Mouse (Mus musculus) heart, adult 18-20 months (tissue): ENCODE results near the gene Arhgap15. TPM values are rescaled to one million over a fixed set of nuclear protein-coding genes. Genes with fewer than 3 reads are reported as not detected.

Experiments
- DNase-seq, 2 experiments: peaks; one replicate each; pipeline ENCODE4 v3.0.0; 2021 to 2022; ENCODE audit warnings: mixed read lengths in 1 of 2
- total RNA-seq, 2 experiments: library from RNA; stranded (reverse); gene quantifications; 2 replicates each; pipeline ENCODE4 v1.2.3; 2021

Gene Arhgap15
- total RNA-seq, 2 experiments from 2014 or later: 0.62 to 2.1 TPM

DNA sequence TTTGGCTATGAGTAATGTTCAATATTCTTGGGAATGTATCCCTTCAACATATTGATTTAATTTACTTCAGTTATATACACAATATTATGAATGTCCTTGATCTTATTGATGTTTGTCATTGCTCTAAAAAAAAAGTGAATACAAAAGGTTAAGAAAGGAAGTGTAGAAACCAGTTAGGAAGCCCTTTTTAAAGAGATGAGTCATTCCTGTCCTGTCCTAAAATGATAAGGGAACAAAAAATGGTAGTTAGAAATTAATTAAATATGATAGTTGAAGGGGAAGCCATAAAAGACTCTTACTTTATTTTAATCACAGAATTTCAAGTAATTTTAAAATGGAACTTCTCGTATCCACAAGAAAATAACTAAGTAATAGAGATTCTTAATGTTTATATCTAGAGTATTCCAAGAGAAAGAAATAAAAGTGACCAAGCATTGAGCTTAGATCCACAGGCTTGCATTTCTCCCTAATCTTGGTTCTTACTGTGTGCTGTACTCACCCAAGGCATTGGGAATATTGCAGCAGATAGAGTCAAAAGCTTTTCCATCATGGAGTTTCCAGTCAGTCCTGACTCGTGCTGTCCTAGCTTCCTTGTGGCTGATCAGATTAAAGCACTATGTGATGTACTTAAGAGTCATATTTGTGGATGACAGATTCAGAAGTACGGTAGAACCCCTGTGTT lies 291.0 kb downstream of the Arhgap15 start:
- no peak for DNase-seq

DNA sequence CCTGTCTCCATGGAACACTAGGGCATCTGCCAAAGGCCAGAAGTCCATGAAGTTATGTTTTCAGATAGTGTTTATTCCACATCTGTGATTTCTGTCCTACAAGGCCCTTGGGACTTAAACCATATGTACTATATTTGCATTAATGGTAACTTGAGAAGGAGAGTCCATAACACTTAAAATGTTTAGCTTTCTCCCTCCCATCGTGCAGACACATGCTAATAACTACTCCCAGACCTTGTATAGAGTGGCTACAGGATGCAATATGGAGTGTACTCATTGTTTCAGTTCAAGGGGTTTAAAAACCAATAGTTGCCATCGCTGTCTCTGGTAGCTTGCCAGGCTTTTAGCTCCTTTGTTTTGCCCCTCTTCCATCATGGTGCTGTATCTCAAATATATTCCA lies 295.5 kb downstream of the Arhgap15 start:
- no peak for DNase-seq

DNA sequence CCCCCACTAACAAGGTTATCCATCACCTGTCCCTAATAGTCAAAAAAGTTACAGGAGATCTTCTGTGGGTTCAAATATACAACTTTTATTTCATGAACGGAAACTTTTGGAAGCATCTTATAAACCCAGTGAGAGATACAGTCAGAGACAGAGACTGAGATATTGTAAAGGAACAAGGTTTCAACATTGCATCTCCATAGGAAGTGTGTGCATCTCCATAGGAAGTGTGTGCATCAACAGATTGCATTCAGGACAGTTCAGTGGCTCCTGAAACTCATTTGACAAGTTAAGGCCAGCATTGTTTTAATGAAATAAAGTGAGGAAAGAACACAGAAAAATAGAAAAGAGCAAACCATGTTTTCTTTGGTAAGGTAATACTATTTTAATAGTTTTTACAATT lies 296.0 kb downstream of the Arhgap15 start:
- no peak for DNase-seq

DNA sequence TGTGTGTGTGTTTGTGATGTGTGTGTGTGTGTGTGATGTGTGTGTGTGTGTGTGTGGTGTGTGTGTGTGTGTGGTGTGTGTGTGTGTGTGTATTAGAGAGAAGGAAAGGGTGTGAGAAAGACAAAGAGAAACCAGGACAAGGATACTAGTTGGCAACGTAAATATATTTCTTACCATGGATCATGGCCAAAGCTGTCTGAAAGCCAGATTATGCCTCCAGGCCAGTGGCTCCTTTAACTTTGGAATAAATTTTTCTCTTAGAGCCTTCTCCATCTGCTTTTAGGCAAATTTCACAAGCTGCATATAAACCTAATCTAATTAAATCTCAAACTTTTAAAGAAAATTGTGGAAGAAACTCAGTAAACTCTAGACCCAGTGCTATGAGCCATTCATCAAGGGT lies 296.6 kb downstream of the Arhgap15 start:
- DNase-seq: no peak

DNA sequence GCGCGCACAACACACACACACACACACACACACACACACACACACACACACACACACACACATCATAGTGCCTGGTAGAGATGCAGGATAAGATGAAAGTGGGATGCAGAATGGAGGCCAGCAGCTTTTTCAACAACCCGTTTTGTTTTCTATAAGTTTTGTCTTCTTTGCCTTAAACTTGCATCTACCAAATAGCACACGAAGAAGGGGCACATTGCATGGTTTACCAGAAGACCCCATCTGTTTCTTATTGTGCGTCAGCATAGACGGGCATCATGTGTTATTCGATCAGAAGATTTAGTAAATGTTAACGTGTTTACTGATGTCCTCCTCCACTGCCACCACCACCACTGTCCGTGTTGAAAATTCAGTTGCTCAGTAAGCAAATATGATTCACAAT lies 311.7 kb downstream of the Arhgap15 start:
- DNase-seq: no peak

DNA sequence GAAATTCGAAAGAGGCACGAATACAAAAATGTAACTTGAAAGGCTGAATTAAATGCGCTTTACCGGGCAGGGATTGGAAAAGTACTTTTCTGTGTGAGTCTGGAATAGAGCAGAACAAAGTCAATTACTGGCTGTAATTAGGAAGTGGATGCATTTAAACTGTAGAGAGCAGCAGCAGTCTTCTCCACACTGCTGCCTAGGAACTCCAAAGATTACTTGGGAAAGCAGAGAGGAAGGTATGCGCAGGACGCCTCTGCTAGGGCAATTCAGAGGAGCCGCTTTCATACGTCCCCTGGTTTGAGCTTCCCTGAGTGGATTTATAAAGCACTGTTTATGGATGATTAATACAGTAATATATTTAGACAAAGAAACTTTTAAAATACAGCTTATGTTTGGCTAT lies 312.1 kb downstream of the Arhgap15 start:
- no peak for DNase-seq

DNA sequence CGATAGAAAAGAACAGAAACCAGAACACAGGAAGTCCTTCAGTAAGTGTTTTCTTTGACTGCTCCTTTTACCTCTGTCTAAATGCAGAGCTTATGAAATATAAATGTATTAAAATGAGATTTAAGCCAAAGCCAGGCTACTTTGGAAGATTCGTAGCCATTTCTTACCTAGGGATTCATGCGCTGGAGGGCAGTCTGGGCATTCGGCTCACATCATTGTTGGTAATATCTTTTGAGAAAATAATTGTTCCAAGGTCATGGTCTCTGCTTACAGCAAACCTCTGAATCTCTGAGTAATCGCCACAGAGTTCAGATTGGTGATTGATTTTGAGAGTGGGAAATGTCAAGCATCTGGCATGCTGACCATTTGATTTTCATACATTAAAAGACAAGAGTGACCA lies 316.4 kb downstream of the Arhgap15 start:
- no peak for DNase-seq

DNA sequence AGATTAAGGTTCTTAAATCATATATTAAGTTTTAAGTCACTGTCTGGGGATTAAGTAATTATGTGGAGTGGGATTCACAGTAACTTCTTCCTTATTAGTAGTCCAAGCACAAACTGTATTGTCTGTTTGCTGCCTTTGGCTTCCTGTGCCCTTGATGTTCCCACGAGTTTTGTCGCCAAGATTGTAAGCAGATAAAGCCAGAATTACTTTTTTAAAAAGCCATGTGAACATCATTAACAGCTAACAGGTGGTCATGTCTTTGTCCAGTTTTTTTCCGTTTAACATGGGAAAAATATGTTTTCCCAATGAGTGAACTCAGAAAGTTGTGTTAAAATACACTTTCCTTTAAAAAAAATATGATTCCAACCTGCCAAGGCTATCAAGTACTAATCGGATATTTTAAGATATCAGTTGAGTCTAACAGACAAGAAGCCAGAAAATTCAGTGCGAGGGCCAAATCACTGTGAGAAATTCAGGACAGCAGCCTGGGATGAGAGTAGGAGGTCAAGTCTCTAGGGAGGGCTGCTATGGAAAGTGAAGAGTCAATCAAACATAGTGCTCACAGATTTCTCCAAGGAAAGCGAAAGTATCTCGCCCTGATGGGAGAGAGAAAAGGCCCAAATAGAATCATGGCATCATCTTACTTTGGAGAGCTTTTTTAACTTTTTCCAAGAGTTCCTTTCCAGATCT lies 319.7 kb downstream of the Arhgap15 start:
- DNase-seq: peak; percentile 55 to 70

DNA sequence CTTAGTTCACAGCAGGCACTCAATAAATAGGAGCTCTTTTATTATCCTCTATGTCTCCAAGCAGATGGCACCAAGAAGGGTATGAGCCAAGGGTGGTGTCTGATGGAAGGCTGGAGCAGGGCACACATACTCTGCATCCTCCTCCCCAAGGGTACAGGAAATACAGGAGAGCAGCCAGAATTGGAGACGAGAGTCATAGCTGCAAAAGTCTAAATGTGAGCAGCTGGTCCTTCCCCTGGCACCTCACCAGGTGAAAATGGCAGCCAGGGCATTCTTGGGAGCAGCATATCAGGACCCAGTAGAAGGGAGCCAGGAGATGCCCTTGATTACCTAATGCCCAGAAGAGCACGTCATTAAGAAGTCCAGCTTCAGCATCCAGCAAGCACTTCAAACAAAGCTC lies 320.3 kb downstream of the Arhgap15 start:
- DNase-seq: peak in 1 of 2 experiments; percentile 10

DNA sequence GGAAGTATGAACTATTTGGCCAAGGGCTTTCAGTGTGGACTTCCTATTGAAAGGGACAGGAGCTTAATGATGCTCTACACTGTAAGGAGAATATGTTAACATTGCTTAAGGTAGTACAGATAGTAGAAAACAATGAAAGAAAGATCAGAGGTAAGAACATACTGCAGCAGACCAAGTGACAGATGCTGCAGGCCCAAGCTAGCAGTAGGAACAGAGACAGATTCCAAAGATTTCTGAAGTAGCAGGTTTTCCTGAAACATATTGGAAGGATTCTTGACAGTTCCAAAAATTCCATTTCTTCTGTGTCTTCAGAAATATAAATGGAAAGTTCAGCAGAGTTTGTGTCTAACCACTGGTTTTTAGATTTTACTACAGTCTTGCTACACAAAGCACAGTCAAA lies 327.9 kb downstream of the Arhgap15 start:
- no peak for DNase-seq

DNA sequence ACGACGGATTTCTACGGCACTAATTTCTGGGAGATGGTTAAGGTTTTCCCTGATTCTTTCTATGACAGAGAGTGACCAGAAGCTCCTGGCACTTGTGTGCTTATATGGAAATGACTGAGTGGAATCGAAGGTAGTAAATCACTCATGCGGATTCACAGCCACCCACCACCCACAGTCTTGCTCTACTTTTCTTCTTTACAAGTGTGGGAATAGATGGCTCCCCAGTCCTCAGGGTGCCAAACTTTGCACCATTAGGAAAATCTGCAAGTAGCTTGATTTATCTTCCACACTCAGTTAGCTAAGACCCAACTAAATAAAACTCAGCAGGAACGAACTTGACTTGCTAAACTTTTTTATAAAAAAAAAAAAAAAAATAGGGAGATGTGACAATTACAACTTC lies 331.9 kb downstream of the Arhgap15 start:
- DNase-seq: no peak

DNA sequence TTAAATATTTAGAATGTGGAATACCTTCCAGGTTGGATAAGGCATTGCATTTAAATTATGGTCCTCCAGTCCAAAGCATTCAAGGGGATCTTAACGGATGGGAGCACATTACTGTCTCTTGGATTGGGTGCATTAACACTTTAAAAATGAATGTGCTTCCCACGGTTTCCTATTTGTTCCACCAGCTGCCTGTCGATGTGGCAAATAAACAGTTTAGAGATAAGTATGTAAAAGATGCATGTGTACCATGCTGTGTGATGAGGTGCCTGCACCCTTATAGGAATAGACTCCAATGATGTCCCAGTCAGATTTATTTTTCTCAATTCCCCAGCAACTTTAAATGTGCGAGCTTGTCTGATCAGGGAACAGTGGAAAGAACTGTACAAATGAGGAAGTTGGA lies 332.6 kb downstream of the Arhgap15 start:
- DNase-seq: no peak

DNA sequence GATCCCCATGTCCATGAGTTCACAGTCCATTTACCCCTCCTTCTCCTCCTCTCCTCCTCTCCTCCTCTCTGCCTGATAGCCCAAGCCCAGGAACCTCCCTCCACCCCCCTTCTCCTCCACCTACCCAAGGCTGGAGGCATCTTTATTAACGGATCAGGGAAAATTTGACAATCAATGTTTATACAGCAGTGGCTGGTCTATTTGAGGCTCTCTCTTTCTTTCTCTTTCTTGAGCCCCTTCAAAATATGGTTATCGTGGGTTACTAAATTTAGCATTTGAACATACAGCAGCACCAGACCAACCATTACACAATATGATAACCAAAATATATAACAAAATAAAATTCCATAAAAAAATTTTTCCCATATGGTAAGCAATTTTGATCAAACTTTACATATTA lies 335.8 kb downstream of the Arhgap15 start:
- no peak for DNase-seq

DNA sequence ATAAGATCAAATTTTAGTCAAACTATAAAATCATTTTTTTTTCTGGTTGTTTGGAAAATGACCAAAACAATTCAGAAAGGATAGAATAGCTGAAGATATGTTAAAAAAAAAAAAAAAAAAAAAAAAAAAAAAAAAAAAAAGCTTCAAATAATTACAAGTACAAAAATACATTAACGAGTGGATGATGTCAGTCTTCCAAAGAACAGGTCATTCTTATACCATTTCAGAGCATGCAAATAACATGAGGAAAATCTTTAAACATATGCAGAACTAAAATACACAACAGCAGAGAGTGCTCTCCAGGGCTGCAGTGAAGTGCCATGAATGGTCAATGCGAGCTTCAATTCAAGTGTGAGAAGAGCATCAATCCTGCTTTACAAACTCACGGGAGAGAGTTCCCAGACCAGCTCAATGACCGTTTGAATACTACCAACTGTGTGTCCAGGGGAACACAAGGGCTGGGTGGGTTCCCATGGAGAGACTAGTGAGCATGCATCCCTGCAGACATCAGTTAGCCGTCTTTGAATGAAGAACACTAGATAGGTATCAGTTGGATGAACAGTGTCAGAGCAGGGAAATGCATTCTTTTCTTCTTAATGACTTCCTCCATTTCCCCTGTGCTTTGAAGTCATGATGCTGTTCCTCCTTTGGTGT lies 337.9 kb downstream of the Arhgap15 start:
- no peak for DNase-seq

DNA sequence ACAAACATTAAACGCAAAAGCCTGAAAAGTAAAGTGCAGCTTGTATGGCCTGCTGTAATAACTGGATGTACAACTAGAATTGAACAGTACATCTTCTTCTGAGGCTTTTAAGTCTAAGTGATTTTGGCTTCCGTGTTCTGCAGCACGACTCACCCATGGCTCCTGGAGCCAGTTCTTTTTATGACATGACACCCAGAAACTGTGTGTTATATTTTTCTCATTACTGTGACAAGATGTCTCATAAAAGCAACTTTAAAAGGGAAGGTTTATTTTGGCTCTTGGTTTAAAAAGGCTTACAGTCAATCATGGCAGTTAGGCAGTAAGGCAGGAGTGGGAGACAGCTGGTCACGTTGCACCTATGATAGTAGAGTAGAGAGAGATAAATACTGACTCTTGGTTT lies 349.9 kb downstream of the Arhgap15 start:
- DNase-seq: no peak

DNA sequence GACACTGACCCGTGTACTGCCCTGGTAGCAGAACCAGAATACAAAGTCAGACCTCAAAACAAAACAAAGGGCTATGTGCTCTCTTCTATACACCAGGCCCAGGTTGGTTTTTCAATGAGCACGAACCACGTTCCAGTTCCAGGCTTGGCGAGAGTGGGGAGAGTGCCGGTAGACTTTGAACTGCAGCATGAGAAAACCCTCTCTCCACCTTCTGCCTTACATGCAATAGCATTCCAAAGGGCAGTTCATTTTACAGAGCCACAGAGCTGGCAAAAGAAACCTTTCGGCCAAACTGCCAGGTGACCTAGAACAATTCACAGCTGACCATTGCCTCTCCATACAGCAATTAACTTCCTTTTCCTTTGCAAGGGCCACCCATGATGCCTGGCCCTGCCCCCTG lies 353.7 kb downstream of the Arhgap15 start:
- no peak for DNase-seq

DNA sequence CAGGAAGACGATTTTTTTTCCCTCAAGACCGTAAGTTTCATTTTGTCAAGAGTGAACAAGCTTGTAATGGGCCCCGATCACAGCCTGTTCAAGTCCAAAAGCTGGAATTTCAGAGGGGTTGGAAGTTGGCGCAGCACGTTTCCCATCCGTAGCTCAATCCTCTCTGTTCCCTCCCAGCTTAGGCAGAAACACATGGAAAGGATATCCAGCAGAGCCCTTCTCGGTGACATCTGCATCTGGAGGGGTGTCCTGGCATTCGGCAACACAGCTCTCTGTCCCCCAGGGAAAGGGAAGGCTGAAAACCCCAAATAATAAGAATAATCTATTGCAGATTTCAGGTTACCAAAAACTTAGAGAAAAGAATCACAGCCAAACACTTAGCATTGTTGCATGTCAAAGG lies 354.7 kb downstream of the Arhgap15 start:
- DNase-seq: peak; percentile 16 to 19

DNA sequence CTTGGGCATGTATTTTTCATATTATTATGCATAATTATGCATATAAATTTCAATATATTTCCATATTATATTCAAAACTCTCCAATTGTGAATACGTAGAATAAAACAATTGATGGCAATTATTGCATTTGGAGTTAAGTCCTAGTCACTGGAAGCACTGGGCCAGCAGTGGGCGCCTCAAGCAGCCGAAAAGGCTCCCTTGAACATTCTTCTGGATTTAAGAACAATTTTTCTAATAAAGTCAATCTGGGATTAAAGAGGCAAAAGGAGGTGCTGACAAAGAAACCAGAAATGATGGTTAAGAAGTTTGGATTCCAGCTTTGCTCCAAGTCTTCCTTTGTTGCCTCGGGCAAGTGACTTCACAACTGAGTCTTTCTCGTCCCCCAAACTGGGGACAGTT lies 355.1 kb downstream of the Arhgap15 start:
- peak; percentile 35 to 43 for DNase-seq

DNA sequence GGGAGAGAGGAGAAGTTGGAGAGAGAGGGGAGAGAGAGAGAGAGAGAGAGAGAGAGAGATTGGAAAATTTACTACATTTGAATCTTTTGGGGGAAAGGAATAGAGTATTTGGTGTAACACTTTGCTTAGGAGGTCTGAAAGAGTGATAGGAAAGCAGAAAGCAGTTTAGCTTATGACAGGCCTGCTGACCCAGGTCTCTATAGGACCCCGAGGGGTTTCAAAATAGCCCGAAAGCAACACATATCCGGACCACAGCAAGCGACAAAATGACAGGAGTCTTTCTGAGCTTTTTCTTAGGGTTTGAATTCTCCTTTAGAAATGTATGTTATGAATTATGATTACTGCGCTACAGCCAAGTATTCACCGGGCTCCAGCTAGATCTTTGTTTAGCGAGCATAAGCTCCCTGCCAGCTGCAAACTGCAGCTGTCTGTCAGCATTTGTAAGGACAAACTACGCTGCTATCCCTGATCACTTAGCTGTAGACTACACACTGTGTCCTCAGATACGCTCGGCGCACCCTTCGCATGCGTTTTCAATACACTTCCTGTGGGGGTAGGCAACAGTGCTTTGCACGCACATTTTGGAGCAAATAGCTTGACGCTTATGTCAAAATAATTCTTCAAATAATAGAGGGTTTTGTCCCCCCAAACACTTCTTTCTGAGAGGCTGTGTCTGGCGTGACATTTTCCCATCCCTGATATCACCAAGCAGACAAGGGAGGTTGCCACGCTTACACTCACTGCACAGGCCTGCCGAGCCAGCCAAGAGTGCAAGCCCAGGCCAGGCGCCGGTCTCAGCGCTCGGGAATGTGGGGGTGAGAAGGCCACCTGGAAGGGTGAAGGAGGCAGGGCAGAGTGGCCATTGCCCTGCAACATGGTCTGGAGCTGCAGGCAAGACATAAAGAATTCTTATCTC lies 355.9 kb downstream of the Arhgap15 start:
- DNase-seq: peak; percentile 65

DNA sequence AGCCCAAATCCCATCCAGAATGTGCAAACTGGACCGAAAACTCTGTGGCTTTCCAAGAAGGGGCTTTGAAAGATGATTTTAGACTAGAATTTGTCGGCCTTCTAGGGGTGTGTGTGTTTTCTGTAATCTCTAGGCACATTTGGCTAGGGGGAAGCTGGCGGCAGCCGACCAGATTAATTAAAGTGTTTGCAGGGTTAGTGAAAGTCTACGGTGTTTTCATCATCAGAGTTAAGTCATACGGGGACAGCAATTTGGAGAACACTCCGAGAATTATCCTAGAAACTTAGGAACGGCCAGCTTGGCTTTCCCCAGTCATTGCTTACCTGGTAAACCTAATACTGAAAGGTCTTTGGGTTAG lies 356.6 kb downstream of the Arhgap15 start:
- peak in 1 of 2 experiments; percentile 56 for DNase-seq

DNA sequence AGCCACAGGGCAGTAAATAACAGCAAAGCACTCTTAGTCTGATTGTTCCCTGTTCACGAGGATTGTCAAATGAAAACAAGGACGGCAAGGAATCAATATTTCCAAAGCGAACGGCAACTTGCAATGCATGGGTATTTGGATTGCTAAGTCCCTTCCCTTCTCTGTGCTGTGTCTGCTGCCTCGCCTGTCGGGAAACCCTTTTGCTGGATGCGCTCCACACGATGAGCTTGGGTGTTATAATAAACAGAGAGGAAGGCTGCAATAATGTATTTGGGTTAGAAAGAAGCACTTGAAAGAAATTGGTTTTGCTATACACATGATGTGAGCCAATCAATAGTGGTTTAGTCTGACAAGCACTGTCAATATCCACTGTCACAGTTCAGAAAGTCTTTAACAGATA lies 357.7 kb downstream of the Arhgap15 start:
- no peak for DNase-seq

DNA sequence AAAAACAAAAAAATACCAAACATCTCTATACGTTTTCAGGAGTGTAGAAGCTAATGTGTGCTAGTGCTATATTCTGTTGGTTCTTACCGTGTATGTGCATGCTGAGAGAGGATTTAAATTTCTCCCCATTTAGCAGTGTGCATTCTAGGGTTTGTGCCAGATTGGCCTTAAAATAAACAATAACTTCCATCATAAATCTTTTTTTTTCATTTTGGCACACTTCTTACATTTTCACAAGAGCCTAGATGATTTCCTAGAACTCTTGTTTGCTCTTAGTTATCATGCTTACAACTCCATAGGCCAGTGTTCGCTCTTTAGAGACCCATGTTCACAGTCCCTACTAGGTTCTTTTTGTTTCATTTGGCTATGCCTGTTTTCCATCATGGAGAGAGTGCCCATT lies 362.7 kb downstream of the Arhgap15 start:
- no peak for DNase-seq
